Mouse (Mus musculus) ES-Bruce4 (cell line): ENCODE data around the gene Primpol. TPM values are rescaled to one million over a fixed set of nuclear protein-coding genes. Genes with fewer than 3 reads are reported as not detected.

Source experiments
- H3K27ac ChIP-seq: 2 replicates; pipeline ENCODE4 v1.5.1; 2012; ENCODE audit warnings: low read length, inconsistent platforms; ENCODE audit not compliant: insufficient read depth
- H3K27me3 ChIP-seq: 2 replicates; pipeline ENCODE4 v1.6.1; 2012; ENCODE audit warnings: mild to moderate bottlenecking, low read length, inconsistent platforms; ENCODE audit not compliant: control insufficient read depth, poor library complexity, insufficient read depth, severe bottlenecking
- H3K36me3 ChIP-seq: 2 replicates; pipeline ENCODE4 v1.6.1; 2012; ENCODE audit warnings: inconsistent platforms, mild to moderate bottlenecking, low read length, moderate library complexity; ENCODE audit not compliant: control insufficient read depth, poor library complexity, insufficient read depth, severe bottlenecking
- H3K4me1 ChIP-seq: one replicate; pipeline ENCODE4 v1.8.1; 2011; ENCODE audit warnings: low read length; ENCODE audit not compliant: control insufficient read depth, insufficient read depth
- H3K4me3 ChIP-seq: 2 replicates; pipeline ENCODE4 v1.5.1; 2011; ENCODE audit warnings: low read depth, mild to moderate bottlenecking, low read length
- H3K9ac ChIP-seq: 2 replicates; pipeline ENCODE4 v1.6.1; 2012; ENCODE audit warnings: low read depth, mild to moderate bottlenecking, inconsistent platforms; ENCODE audit not compliant: poor library complexity, severe bottlenecking
- H3K9me3 ChIP-seq: replicated peaks from 2 replicates; pipeline ENCODE4 v1.6.1; 2012; ENCODE audit warnings: mild to moderate bottlenecking, low read length, inconsistent platforms; ENCODE audit not compliant: control insufficient read depth, poor library complexity, insufficient read depth, severe bottlenecking
- CTCF ChIP-seq: IDR thresholded peaks from one replicate; pipeline ENCODE4 v1.8.1; 2011; ENCODE audit warnings: low read depth, low read length
- EP300 ChIP-seq: IDR thresholded peaks from 2 replicates; pipeline ENCODE4 v1.6.1; 2011; ENCODE audit warnings: low read depth, low read length; ENCODE audit not compliant: insufficient read depth
- POLR2A ChIP-seq: IDR thresholded peaks from one replicate; pipeline ENCODE4 v1.8.1; 2011; ENCODE audit warnings: low read length; ENCODE audit not compliant: insufficient read depth
- polyA plus RNA-seq: library from polyadenylated mRNA; stranded (reverse); fragments of >200 nt; gene quantifications from 2 replicates; pipeline ENCODE4 v1.2.4, GENCODE M21; 2011; ENCODE audit warnings: low read depth; ENCODE audit not compliant: missing spikeins, insufficient read depth, insufficient read length

Primpol gene
- polyA plus RNA-seq, 1 experiment, result 64.2 TPM

DNA sequence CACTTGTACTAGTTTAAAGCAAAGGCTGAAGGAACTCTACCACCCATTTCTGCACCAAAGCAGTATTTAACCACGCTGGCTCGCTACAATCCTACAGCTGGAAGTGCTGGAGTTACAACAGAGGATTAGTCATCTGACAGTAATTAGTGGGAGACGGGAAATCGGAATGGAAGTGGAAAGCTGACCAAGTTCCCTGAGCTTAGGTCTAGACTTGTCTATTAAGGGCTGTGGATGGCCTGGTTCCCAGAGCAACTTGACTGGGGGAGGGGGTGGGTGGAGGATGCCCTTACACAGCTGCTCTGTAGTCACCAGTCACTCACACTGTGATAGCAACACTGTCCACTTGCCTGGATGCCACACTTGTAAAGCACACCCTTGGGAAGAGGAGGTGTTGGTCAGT, 3.6 kb downstream of the Primpol start:
- Histone ChIP-seq H3K9ac (no peak overlapping the region), H3K27me3 (no peaks in the 10 kb centered on the region), H3K9me3 (no peaks in the 10 kb centered on the region), H3K36me3 (peaks cover 3% of the 10 kb centered on the region), H3K4me1 (no peaks in the 10 kb centered on the region), H3K4me3 (no peak overlapping the region), H3K27ac (no peak overlapping the region)
- TF ChIP-seq CTCF, result no peak
- TF ChIP-seq EP300, result no peak
- TF ChIP-seq POLR2A, result no peak

DNA sequence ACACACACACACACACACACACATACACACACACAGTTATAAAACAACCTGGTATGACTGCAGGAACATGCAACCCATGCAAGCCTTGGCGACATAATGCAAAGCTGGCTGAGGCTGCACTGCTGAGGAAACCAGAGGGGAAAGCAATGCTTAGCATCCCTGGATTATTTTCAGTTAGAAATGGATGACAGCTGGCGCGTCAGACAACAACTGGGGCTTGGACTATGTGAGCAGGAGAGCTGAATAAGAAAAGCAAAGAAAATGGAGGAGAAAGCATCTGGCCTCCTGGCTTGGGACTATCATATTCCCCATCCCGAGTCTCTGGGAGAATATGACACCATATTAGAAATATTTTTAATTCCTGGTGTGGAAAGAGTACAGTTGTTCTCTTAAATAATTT, 4.1 kb downstream of the Primpol start:
- H3K4me1 ChIP-seq, result no peaks in the 10 kb centered on the region
- TF ChIP-seq POLR2A (no peak), CTCF (no peak), EP300 (no peak)
- H3K27me3 ChIP-seq, result no peaks in the 10 kb centered on the region
- H3K9ac ChIP-seq, result no peak overlapping the region
- H3K9me3 ChIP-seq, result no peaks in the 10 kb centered on the region
- no peak overlapping the region for H3K27ac ChIP-seq
- peaks cover 3% of the 10 kb centered on the region for H3K36me3 ChIP-seq
- no peak overlapping the region for H3K4me3 ChIP-seq

DNA sequence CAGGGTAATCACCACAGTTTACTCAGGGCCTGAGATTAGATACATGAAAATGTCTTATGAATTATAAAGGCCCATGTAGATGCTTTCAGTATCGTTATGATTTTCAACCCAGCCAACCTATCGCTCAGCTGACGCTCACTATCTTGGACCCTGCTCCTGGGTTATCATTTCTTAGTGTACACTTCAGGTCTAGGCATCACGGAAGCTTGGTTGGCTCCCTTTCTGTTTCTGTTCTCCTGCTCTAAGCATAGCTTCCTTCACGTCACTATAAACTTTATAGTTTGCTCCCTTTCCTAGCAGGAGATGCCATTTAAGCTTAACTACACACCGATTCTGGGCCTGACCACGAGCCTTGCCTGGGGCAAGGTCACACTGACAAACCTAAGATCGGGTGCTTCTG, 5.5 kb downstream of the Primpol start:
- TF ChIP-seq POLR2A (no peak), CTCF (no peak), EP300 (no peak)
- peaks cover 7% of the 10 kb centered on the region for H3K36me3 ChIP-seq
- no peaks in the 10 kb centered on the region for H3K9me3 ChIP-seq
- H3K4me3 ChIP-seq, result no peak overlapping the region
- no peaks in the 10 kb centered on the region for H3K27me3 ChIP-seq
- no peaks in the 10 kb centered on the region for H3K4me1 ChIP-seq
- H3K27ac ChIP-seq, result no peak overlapping the region
- no peak overlapping the region for H3K9ac ChIP-seq

- Histone ChIP-seq H3K27me3 (no peaks in the 10 kb centered on the region), H3K9ac (no peak overlapping the region), H3K27ac (no peak overlapping the region), H3K9me3 (no peaks in the 10 kb centered on the region), H3K4me3 (no peak overlapping the region), H3K4me1 (no peaks in the 10 kb centered on the region), H3K36me3 (peaks cover 9% of the 10 kb centered on the region)
- no peak for TF ChIP-seq POLR2A
These were observed 10.1 kb downstream of the Primpol start for GRCm38 (mm10) chr8:46606930-46607329.

- Histone ChIP-seq H3K4me3 (no peak overlapping the region), H3K9ac (no peak overlapping the region), H3K9me3 (no peaks in the 10 kb centered on the region), H3K27ac (no peak overlapping the region), H3K27me3 (no peaks in the 10 kb centered on the region), H3K36me3 (peaks cover 6% of the 10 kb centered on the region), H3K4me1 (no peaks in the 10 kb centered on the region)
- TF ChIP-seq EP300 (no peak), POLR2A (no peak), CTCF (no peak)
These were observed 13.4 kb downstream of the Primpol start for GRCm38 (mm10) chr8:46603587-46603986.

- peaks cover 2% of the 10 kb centered on the region for H3K36me3 ChIP-seq
- no peak overlapping the region for H3K27ac ChIP-seq
- H3K4me3 ChIP-seq, result no peak overlapping the region
- H3K4me1 ChIP-seq, result no peaks in the 10 kb centered on the region
- H3K9me3 ChIP-seq, result no peaks in the 10 kb centered on the region
- TF ChIP-seq CTCF (no peak), EP300 (no peak), POLR2A (no peak)
- H3K27me3 ChIP-seq, result no peaks in the 10 kb centered on the region
- no peak overlapping the region for H3K9ac ChIP-seq
These were observed 15.9 kb downstream of the Primpol start for GRCm38 (mm10) chr8:46600959-46601707.
